Mouse (Mus musculus) ES-Bruce4 (cell line): ENCODE data around the gene Traip. TPM values are rescaled to one million over a fixed set of nuclear protein-coding genes. Genes with fewer than 3 reads are reported as not detected.

Source experiments
- H3K27ac ChIP-seq: 2 replicates; pipeline ENCODE4 v1.5.1; 2012; ENCODE audit warnings: low read length, inconsistent platforms; ENCODE audit not compliant: insufficient read depth
- H3K27me3 ChIP-seq: 2 replicates; pipeline ENCODE4 v1.6.1; 2012; ENCODE audit warnings: mild to moderate bottlenecking, low read length, inconsistent platforms; ENCODE audit not compliant: control insufficient read depth, poor library complexity, insufficient read depth, severe bottlenecking
- H3K36me3 ChIP-seq: 2 replicates; pipeline ENCODE4 v1.6.1; 2012; ENCODE audit warnings: inconsistent platforms, mild to moderate bottlenecking, low read length, moderate library complexity; ENCODE audit not compliant: control insufficient read depth, poor library complexity, insufficient read depth, severe bottlenecking
- H3K4me1 ChIP-seq: one replicate; pipeline ENCODE4 v1.8.1; 2011; ENCODE audit warnings: low read length; ENCODE audit not compliant: control insufficient read depth, insufficient read depth
- H3K4me3 ChIP-seq: 2 replicates; pipeline ENCODE4 v1.5.1; 2011; ENCODE audit warnings: low read depth, mild to moderate bottlenecking, low read length
- H3K9ac ChIP-seq: 2 replicates; pipeline ENCODE4 v1.6.1; 2012; ENCODE audit warnings: low read depth, mild to moderate bottlenecking, inconsistent platforms; ENCODE audit not compliant: poor library complexity, severe bottlenecking
- H3K9me3 ChIP-seq: replicated peaks from 2 replicates; pipeline ENCODE4 v1.6.1; 2012; ENCODE audit warnings: mild to moderate bottlenecking, low read length, inconsistent platforms; ENCODE audit not compliant: control insufficient read depth, poor library complexity, insufficient read depth, severe bottlenecking
- CTCF ChIP-seq: IDR thresholded peaks from one replicate; pipeline ENCODE4 v1.8.1; 2011; ENCODE audit warnings: low read depth, low read length
- EP300 ChIP-seq: IDR thresholded peaks from 2 replicates; pipeline ENCODE4 v1.6.1; 2011; ENCODE audit warnings: low read depth, low read length; ENCODE audit not compliant: insufficient read depth
- POLR2A ChIP-seq: IDR thresholded peaks from one replicate; pipeline ENCODE4 v1.8.1; 2011; ENCODE audit warnings: low read length; ENCODE audit not compliant: insufficient read depth
- polyA plus RNA-seq: library from polyadenylated mRNA; stranded (reverse); fragments of >200 nt; gene quantifications from 2 replicates; pipeline ENCODE4 v1.2.4, GENCODE M21; 2011; ENCODE audit warnings: low read depth; ENCODE audit not compliant: missing spikeins, insufficient read depth, insufficient read length

Traip gene
- polyA plus RNA-seq, 1 experiment, result 20.4 TPM

GRCm38 (mm10) chr9:107984754-107985055 lies 34.8 kb downstream of the Traip start:
- TF ChIP-seq CTCF (no peak), POLR2A (no peak), EP300 (no peak)
- Histone ChIP-seq H3K36me3 (no peaks in the 10 kb centered on the region), H3K9me3 (no peaks in the 10 kb centered on the region), H3K9ac (no peak overlapping the region), H3K4me3 (peak overlapping the region; percentile 71), H3K27me3 (no peaks in the 10 kb centered on the region), H3K4me1 (no peaks in the 10 kb centered on the region), H3K27ac (no peak overlapping the region)

- Histone ChIP-seq H3K4me3 (peak within 1 kb of the TSS; percentile 71), H3K27me3 (no peaks in the 10 kb centered on the region), H3K9me3 (no peaks in the 10 kb centered on the region), H3K9ac (peak within 1 kb of the TSS; percentile 47), H3K4me1 (no peaks in the 10 kb centered on the region), H3K27ac (no peak within 1 kb of the TSS), H3K36me3 (no peaks in the 10 kb centered on the region)
- TF ChIP-seq POLR2A (no peak), EP300 (no peak), CTCF (no peak)
Measured at GRCm38 (mm10) chr9:107985131-107986119, 35.5 kb downstream of the Traip start, which contains the start of gene Inka1. Gene Inka1, minus strand, starts transcription at chr9:107985879.

- Histone ChIP-seq H3K4me1 (no peaks in the 10 kb centered on the region), H3K9me3 (no peaks in the 10 kb centered on the region), H3K9ac (peak overlapping the region; percentile 47; the same call in 1 of the 2 replicates), H3K36me3 (no peaks in the 10 kb centered on the region), H3K27ac (no peak overlapping the region), H3K4me3 (peak overlapping the region; percentile 63), H3K27me3 (no peaks in the 10 kb centered on the region)
- TF ChIP-seq POLR2A (no peak), CTCF (peak; percentile 96), EP300 (0 out of 2 replicates have a peak, but pooled peaks have one; percentile 16)
Measured at GRCm38 (mm10) chr9:107986376-107986775, 36.4 kb downstream of the Traip start.

GRCm38 (mm10) chr9:107987950-107988349 lies 38.0 kb downstream of the Traip start:
- Histone ChIP-seq H3K27ac (no peak overlapping the region), H3K4me3 (no peak overlapping the region), H3K9me3 (no peaks in the 10 kb centered on the region), H3K4me1 (no peaks in the 10 kb centered on the region), H3K36me3 (no peaks in the 10 kb centered on the region), H3K9ac (no peak overlapping the region), H3K27me3 (no peaks in the 10 kb centered on the region)
- TF ChIP-seq EP300 (no peak), POLR2A (no peak)

GRCm38 (mm10) chr9:107992197-107992596 lies 42.3 kb downstream of the Traip start, which contains the start of gene Cdhr4:
Gene Cdhr4, plus strand, starts transcription at chr9:107992497.
- no peak within 1 kb of the TSS for H3K27ac ChIP-seq

GRCm38 (mm10) chr9:107993013-107993412 lies 43.1 kb downstream of the Traip start:
- H3K9ac ChIP-seq, result no peak overlapping the region
- H3K27ac ChIP-seq, result no peak overlapping the region
- H3K27me3 ChIP-seq, result no peaks in the 10 kb centered on the region
- TF ChIP-seq POLR2A (no peak), EP300 (no peak), CTCF (no peak)
- no peak overlapping the region for H3K4me3 ChIP-seq
- no peaks in the 10 kb centered on the region for H3K36me3 ChIP-seq
- no peaks in the 10 kb centered on the region for H3K4me1 ChIP-seq
- no peaks in the 10 kb centered on the region for H3K9me3 ChIP-seq

More at GRCm38 (mm10) chr9:107992197-107992596, 42.3 kb downstream of the Traip start, which contains the start of gene Cdhr4:
- no peaks in the 10 kb centered on the region for H3K27me3 ChIP-seq
- H3K9me3 ChIP-seq, result no peaks in the 10 kb centered on the region
- TF ChIP-seq CTCF (no peak), EP300 (no peak), POLR2A (no peak)
- H3K36me3 ChIP-seq, result no peaks in the 10 kb centered on the region
- H3K4me1 ChIP-seq, result no peaks in the 10 kb centered on the region
- no peak within 1 kb of the TSS for H3K4me3 ChIP-seq
- no peak within 1 kb of the TSS for H3K9ac ChIP-seq
